Mouse (Mus musculus): ENCODE data around the gene Rdh8.

Gene Rdh8

GRCm38 (mm10) chr9:20837184-20837947, 19.1 kb downstream of the Rdh8 start:
- no peak for DNase-seq

GRCm38 (mm10) chr9:20838931-20839330, 20.6 kb downstream of the Rdh8 start:
- DNase-seq = no peak

GRCm38 (mm10) chr9:20842211-20842610, 23.9 kb downstream of the Rdh8 start:
- DNase-seq = no peak

DNA sequence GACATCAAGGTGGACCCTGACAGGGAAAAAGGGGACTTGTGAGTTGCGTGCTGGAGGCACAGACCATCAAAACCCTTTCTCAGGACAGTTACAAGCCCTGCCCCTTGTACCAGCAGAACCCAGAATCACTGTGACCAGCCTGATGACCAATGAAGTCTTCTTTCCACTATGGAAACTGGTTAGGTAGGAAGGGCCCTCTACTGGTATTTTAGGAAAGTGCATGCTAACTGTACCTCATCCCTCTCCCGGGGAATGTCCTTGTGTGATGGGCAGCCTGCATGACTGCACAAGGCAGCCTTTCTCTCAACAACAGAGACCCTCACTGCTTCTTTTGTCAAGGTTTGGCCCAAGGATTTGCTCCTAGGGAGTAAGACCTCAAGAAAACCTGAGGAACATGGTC, 24.4 kb downstream of the Rdh8 start:
- peak; percentile 11 for DNase-seq

GRCm38 (mm10) chr9:20850179-20850578, 31.9 kb downstream of the Rdh8 start:
- no peak for DNase-seq

GRCm38 (mm10) chr9:20857131-20857530, 38.8 kb downstream of the Rdh8 start:
- peak; percentile 80 for DNase-seq

- DNase-seq = no peak
Observed at GRCm38 (mm10) chr9:20859926-20860325, 41.6 kb downstream of the Rdh8 start.

DNA sequence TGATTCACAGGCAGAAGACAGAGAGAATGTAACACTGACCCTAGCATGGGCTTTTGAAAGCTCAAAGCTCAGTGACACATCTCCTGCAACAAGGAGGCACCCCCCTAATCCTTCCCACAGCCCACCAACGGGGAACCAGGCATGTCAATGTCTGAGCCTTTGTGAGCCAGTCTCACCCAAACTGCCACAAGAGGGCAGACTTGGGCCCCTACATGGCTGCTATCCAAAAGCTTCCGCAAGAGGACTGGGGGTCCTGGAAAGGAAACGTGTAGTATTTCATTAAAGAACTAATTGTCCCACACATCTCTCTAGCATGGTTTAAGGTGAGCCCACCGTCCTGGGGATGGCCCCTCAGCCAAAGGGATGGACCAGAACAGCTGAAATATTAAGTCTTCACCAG, 43.5 kb downstream of the Rdh8 start:
- peak; percentile 57 for DNase-seq

DNA sequence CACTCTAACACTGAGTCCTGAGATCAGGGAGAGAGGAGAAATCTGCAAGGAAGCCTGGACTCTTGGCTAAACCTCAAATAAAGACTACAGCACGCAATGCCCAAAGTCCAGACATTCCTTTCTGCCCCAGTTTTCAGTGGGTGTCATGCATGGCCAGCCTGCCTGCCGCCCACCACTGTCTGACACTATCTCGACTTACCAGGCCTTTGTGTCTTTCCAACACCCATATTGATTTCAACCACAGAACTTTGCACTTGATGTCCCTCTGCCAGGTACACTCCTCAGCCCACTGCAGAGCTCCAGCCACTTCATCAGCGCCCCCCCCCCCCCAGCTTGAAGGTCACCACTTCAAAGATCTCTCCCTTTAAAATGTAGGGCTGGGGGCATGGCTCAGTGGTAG, 43.9 kb downstream of the Rdh8 start:
- DNase-seq = no peak

DNA sequence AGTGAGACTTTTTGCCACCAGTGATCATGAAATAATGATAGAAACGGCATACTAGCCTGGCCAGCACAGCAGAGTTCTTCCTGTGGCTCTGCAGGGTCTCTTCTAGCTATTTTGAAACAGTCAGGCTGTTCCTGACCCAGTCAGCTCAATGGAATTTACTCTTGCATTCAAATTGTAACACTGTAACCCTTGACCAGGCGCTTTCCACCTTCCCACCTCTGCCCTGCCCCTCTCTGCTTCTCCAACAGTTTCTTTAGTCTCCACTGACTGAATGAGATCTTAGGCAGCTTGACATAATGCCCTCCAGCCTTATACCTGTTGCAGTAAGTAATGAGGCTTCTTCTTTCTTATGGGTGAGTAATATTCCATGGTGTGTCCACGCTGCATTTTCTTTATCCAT, 48.6 kb downstream of the Rdh8 start:
- no peak for DNase-seq

DNA sequence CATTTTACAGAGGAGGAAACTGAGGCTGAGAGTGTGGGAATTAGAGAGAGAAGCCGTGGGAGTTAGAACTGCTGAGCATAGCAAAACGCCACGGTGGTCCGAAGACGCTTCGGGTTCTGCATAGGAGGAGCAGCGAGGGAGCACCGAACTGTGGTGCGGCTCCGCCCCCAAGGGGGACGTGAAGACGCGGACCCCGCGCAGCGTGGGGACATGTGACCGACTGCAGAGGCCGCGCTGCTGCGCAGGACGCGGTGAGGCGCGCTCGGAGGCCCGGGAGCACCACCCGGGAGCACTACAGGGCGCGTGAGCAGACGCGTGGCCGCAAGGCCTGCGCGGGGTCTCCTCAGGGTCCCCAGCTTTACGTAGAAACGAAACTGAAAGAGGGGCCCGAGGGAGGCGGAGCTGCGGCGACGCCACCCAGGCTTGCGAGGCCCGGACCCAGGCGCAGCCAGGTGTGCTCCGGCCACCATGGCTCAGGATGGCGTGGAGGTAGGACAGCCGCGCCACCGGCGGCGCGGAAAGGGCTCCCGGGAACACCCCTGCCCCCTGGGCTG, 50.2 kb downstream of the Rdh8 start, which contains the start of gene A230050P20Rik:
A230050P20Rik (plus strand) TSS at position 195 of the 554 bp plus-strand sequence.
- peak; percentile 83 for DNase-seq

GRCm38 (mm10) chr9:20869246-20869645, 50.9 kb downstream of the Rdh8 start:
- peak; percentile 54 for DNase-seq

GRCm38 (mm10) chr9:20870211-20871173, 52.2 kb downstream of the Rdh8 start:
- DNase-seq = peak; percentile 21

DNA sequence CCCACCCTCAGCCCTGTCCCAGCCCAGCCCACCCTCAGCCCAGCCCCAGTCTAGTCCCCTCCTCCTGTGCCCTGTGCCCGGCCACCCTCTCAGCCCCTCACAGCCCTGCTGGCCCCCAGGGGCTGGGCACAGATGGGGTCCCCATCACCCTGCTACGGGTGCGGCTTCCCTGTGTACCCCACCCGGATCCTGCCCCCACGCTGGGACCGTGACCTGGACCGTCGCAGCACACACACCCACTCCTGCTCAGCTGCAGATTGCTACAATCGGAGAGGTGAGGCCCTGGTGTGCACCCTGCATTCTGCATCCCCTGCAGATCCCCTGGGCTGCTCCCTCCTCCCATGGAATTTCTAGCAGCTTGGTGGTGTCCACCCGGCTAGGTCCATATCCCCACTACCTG, 54.7 kb downstream of the Rdh8 start:
- DNase-seq = no peak

GRCm38 (mm10) chr9:20873521-20873920, 55.2 kb downstream of the Rdh8 start:
- DNase-seq = no peak

DNA sequence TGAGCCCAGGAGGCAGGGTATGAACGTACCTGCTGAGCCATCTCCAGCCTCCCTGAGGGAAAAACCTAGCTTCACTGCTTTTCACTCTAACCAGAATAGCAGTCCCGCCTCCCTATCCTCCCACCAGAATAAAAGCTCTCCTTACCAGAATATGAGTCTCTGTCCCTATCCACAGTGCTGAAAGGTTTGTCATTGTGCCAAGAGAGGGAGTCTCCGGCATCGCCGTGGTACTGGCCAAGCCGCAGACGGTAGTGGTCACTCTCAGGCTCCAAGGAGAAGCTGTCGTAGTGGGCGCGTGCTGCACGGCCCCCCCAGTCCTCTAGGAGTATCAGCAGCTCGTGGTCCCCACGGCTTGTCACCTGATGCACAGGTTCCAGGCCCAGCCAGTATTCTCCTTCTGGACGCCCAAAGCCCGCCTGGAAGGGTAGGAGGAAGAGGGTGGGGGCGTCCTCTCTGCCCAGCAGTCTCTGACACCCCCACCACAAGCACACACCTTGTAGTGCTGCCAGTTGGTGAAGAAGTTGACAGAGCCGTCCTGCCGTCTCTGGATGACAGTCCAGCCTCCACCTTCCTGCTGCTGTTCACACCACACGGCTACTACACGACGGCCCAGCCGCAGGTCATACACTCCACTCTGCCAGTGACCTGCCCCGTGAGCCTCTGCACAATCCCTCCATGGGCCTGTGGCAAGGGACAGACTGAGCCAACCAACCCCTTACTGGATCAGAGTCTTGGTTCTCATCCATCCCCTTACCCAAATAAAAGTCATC, 56.9 kb downstream of the Rdh8 start:
- DNase-seq = peak; percentile 50

Measured in kidney, postnatal 10 days (tissue).